Mouse (Mus musculus): ENCODE data around the gene Jade2. TPM values are rescaled to one million over a fixed set of nuclear protein-coding genes. Genes with fewer than 3 reads are reported as not detected.
"Not testable (repeated sequence)": the region's sequence is repeated elsewhere in the genome, so short reads cannot be mapped to it uniquely, and the experiment has no call there.

The Jade2 gene
- polyA plus RNA-seq, 1 experiment from 2014 or later, result 1.7 TPM

- no peak overlapping the region for H3K4me2 ChIP-seq (replicated peaks; ENCODE audit: low read depth)
- WGBS, result 45% methylated on average over 4 of the region's 4 CpGs
- H3K9ac ChIP-seq (ENCODE audit: low read depth, low read length), result no peak overlapping the region
- peaks cover 14% of the 10 kb centered on the region for H3K36me3 ChIP-seq (ENCODE audit: control insufficient read depth, insufficient read depth)
- H3K27ac ChIP-seq (ENCODE audit: low read depth, low read length), result no peak overlapping the region
- no peaks in the 10 kb centered on the region for H3K9me3 ChIP-seq (ENCODE audit: control insufficient read depth)
- H3K27me3 ChIP-seq (replicated peaks; ENCODE audit: control insufficient read depth, insufficient read depth, low read length), result no peaks in the 10 kb centered on the region
- H3K4me1 ChIP-seq (replicated peaks; ENCODE audit: control insufficient read depth, insufficient read depth, low read length), result no peaks in the 10 kb centered on the region
- TF ChIP-seq CTCF (IDR thresholded peaks at IDR 0.05; ENCODE audit: low read depth), result no peak
- H3K4me3 ChIP-seq (ENCODE audit: low read depth, low read length), result no peak overlapping the region
- peak; percentile 48 for ATAC-seq
Observed at GRCm38 (mm10) chr11:51796272-51796671, 61.2 kb downstream of the Jade2 start.

- H3K36me3 ChIP-seq (ENCODE audit: control insufficient read depth, insufficient read depth), result peaks cover 48% of the 10 kb centered on the region
- no peak overlapping the region for H3K9ac ChIP-seq (ENCODE audit: low read depth, low read length)
- no peaks in the 10 kb centered on the region for H3K27me3 ChIP-seq (replicated peaks; ENCODE audit: control insufficient read depth, insufficient read depth, low read length)
- no peak overlapping the region for H3K4me3 ChIP-seq (ENCODE audit: low read depth, low read length)
- no peak overlapping the region for H3K4me2 ChIP-seq (replicated peaks; ENCODE audit: low read depth)
- no peaks in the 10 kb centered on the region for H3K4me1 ChIP-seq (replicated peaks; ENCODE audit: control insufficient read depth, insufficient read depth, low read length)
- no peaks in the 10 kb centered on the region for H3K9me3 ChIP-seq (ENCODE audit: control insufficient read depth)
- no peak for TF ChIP-seq CTCF (IDR thresholded peaks at IDR 0.05; ENCODE audit: low read depth)
- ATAC-seq, result peak; percentile 83
- WGBS, result 51% methylated on average over 7 of the region's 7 CpGs
- peak overlapping the region; percentile 65; the same call in 1 of the 2 replicates for H3K27ac ChIP-seq (ENCODE audit: low read depth, low read length)
Observed at GRCm38 (mm10) chr11:51790662-51791061, 66.8 kb downstream of the Jade2 start.

- not testable (repeated sequence) for H3K4me3 ChIP-seq (ENCODE audit: low read depth, low read length); H3K9ac ChIP-seq (ENCODE audit: low read depth, low read length); H3K27me3 ChIP-seq (replicated peaks; ENCODE audit: control insufficient read depth, insufficient read depth, low read length); H3K9me3 ChIP-seq (ENCODE audit: control insufficient read depth); H3K4me1 ChIP-seq (replicated peaks; ENCODE audit: control insufficient read depth, insufficient read depth, low read length); ATAC-seq; H3K4me2 ChIP-seq (replicated peaks; ENCODE audit: low read depth)
- Histone ChIP-seq H3K36me3 (ENCODE audit: control insufficient read depth, insufficient read depth) (peaks cover 50% of the 10 kb centered on the region), H3K27ac (ENCODE audit: low read depth, low read length) (0 out of 2 replicates have a peak overlapping the region, but pooled peaks have one; percentile 65)
- peak; percentile 48 for TF ChIP-seq CTCF (IDR thresholded peaks at IDR 0.05; ENCODE audit: low read depth)
- 80% methylated on average over 4 of the region's 4 CpGs for WGBS
Observed at GRCm38 (mm10) chr11:51789735-51790134, 67.7 kb downstream of the Jade2 start.

- Histone ChIP-seq H3K36me3 (ENCODE audit: control insufficient read depth, insufficient read depth) (peaks cover 64% of the 10 kb centered on the region), H3K4me1 (replicated peaks; ENCODE audit: control insufficient read depth, insufficient read depth, low read length) (no peaks in the 10 kb centered on the region), H3K9ac (ENCODE audit: low read depth, low read length) (no peak overlapping the region), H3K27ac (ENCODE audit: low read depth, low read length) (no peak overlapping the region), H3K27me3 (replicated peaks; ENCODE audit: control insufficient read depth, insufficient read depth, low read length) (no peaks in the 10 kb centered on the region), H3K4me2 (replicated peaks; ENCODE audit: low read depth) (no peak overlapping the region), H3K9me3 (ENCODE audit: control insufficient read depth) (no peaks in the 10 kb centered on the region), H3K4me3 (ENCODE audit: low read depth, low read length) (no peak overlapping the region)
- no peak for ATAC-seq
- TF ChIP-seq CTCF (IDR thresholded peaks at IDR 0.05; ENCODE audit: low read depth), result peak; percentile 76
- 91% methylated on average over 6 of the region's 6 CpGs for WGBS
Observed at GRCm38 (mm10) chr11:51785926-51786325, 71.5 kb downstream of the Jade2 start.

GRCm38 (mm10) chr11:51782721-51783120, 74.7 kb downstream of the Jade2 start:
- no peak for ATAC-seq
- Histone ChIP-seq H3K4me2 (replicated peaks; ENCODE audit: low read depth) (no peak overlapping the region), H3K36me3 (ENCODE audit: control insufficient read depth, insufficient read depth) (peaks cover 75% of the 10 kb centered on the region), H3K4me3 (ENCODE audit: low read depth, low read length) (no peak overlapping the region), H3K27me3 (replicated peaks; ENCODE audit: control insufficient read depth, insufficient read depth, low read length) (no peaks in the 10 kb centered on the region), H3K4me1 (replicated peaks; ENCODE audit: control insufficient read depth, insufficient read depth, low read length) (no peaks in the 10 kb centered on the region), H3K9me3 (ENCODE audit: control insufficient read depth) (no peaks in the 10 kb centered on the region), H3K9ac (ENCODE audit: low read depth, low read length) (no peak overlapping the region), H3K27ac (ENCODE audit: low read depth, low read length) (no peak overlapping the region)
- no peak for TF ChIP-seq CTCF (IDR thresholded peaks at IDR 0.05; ENCODE audit: low read depth)
- 90% methylated on average over 6 of the region's 6 CpGs for WGBS

GRCm38 (mm10) chr11:51780773-51781267, 76.6 kb downstream of the Jade2 start:
- Histone ChIP-seq H3K4me2 (replicated peaks; ENCODE audit: low read depth) (no peak overlapping the region), H3K4me3 (ENCODE audit: low read depth, low read length) (no peak overlapping the region), H3K9me3 (ENCODE audit: control insufficient read depth) (no peaks in the 10 kb centered on the region), H3K27ac (ENCODE audit: low read depth, low read length) (no peak overlapping the region), H3K4me1 (replicated peaks; ENCODE audit: control insufficient read depth, insufficient read depth, low read length) (no peaks in the 10 kb centered on the region), H3K36me3 (ENCODE audit: control insufficient read depth, insufficient read depth) (peaks cover 64% of the 10 kb centered on the region), H3K9ac (ENCODE audit: low read depth, low read length) (no peak overlapping the region), H3K27me3 (replicated peaks; ENCODE audit: control insufficient read depth, insufficient read depth, low read length) (no peaks in the 10 kb centered on the region)
- ATAC-seq, result no peak
- 87% methylated on average over 9 of the region's 9 CpGs for WGBS
- no peak for TF ChIP-seq CTCF (IDR thresholded peaks at IDR 0.05; ENCODE audit: low read depth)

- no peak overlapping the region for H3K4me2 ChIP-seq (replicated peaks; ENCODE audit: low read depth)
- no peaks in the 10 kb centered on the region for H3K4me1 ChIP-seq (replicated peaks; ENCODE audit: control insufficient read depth, insufficient read depth, low read length)
- H3K27me3 ChIP-seq (replicated peaks; ENCODE audit: control insufficient read depth, insufficient read depth, low read length), result no peaks in the 10 kb centered on the region
- H3K9ac ChIP-seq (ENCODE audit: low read depth, low read length), result no peak overlapping the region
- peak; percentile 57 for ATAC-seq
- no peaks in the 10 kb centered on the region for H3K9me3 ChIP-seq (ENCODE audit: control insufficient read depth)
- no peak overlapping the region for H3K4me3 ChIP-seq (ENCODE audit: low read depth, low read length)
- 64% methylated on average over 5 of the region's 5 CpGs for WGBS
- H3K27ac ChIP-seq (ENCODE audit: low read depth, low read length), result no peak overlapping the region
- TF ChIP-seq CTCF (IDR thresholded peaks at IDR 0.05; ENCODE audit: low read depth), result no peak
- peaks cover 44% of the 10 kb centered on the region for H3K36me3 ChIP-seq (ENCODE audit: control insufficient read depth, insufficient read depth)
Observed at GRCm38 (mm10) chr11:51777478-51777877, 80.0 kb downstream of the Jade2 start.

Measured in intestine, postnatal 0 days (tissue).